Mouse (Mus musculus) heart, embryonic 11.5 days (tissue): Measurements from ENCODE around the gene Gm49325. TPM values are rescaled to one million over a fixed set of nuclear protein-coding genes. Genes with fewer than 3 reads are reported as not detected.

Source experiments
- ATAC-seq: fragments of 200-750 bp; cut with Nextera tagmentation; replicated peaks from 2 replicates; pipeline ENCODE4 v1.8.0; 2017; ENCODE audit warnings: moderate library complexity; ENCODE audit not compliant: insufficient number of reproducible peaks, low FRiP score, low TSS enrichment
- H3K27ac ChIP-seq: fragments of 300-500 bp; sonication (generic); 2 replicates; pipeline ENCODE4 v1.5.1; 2014; ENCODE audit warnings: mild to moderate bottlenecking, low read depth, low read length
- H3K27me3 ChIP-seq: fragments of 300-500 bp; sonication (generic); 2 replicates; pipeline ENCODE4 v1.6.1; 2014; ENCODE audit warnings: mild to moderate bottlenecking, low read length, mixed read lengths; ENCODE audit not compliant: control insufficient read depth, insufficient read depth
- H3K36me3 ChIP-seq: fragments of 300-500 bp; sonication (generic); 2 replicates; pipeline ENCODE4 v1.6.1; 2014; ENCODE audit warnings: mild to moderate bottlenecking, low read length, moderate library complexity, mixed read lengths; ENCODE audit not compliant: control insufficient read depth, insufficient read depth
- H3K4me1 ChIP-seq: fragments of 300-500 bp; sonication (generic); 2 replicates; pipeline ENCODE4 v1.6.1; 2014; ENCODE audit warnings: low read length; ENCODE audit not compliant: control insufficient read depth, insufficient read depth
- H3K4me2 ChIP-seq: fragments of 300-500 bp; sonication (generic); 2 replicates; pipeline ENCODE4 v1.6.1; 2014; ENCODE audit warnings: mild to moderate bottlenecking, moderate library complexity
- H3K4me3 ChIP-seq: fragments of 300-500 bp; sonication (generic); 2 replicates; pipeline ENCODE4 v1.5.1; 2014; ENCODE audit warnings: low read depth, low read length
- H3K9ac ChIP-seq: fragments of 300-500 bp; sonication (generic); 2 replicates; pipeline ENCODE4 v1.6.1; 2014; ENCODE audit warnings: mild to moderate bottlenecking, low read depth, low read length, moderate library complexity
- H3K9me3 ChIP-seq: fragments of 300-500 bp; sonication (generic); replicated peaks from 2 replicates; pipeline ENCODE4 v1.6.1; 2016; ENCODE audit warnings: low read length; ENCODE audit not compliant: control insufficient read depth
- WGBS: fragments of 180-500 bp; shearing (Covaris S2); extraction: QIAGEN DNeasy Blood & Tissue Kit; methylation state at CpG from one replicate; pipeline ENCODE4 v1.1.7; 2014; ENCODE audit not compliant: insufficient replicate concordance; 5-methylcytosine and 5-hydroxymethylcytosine counted together
- polyA plus RNA-seq: library from polyadenylated mRNA; unstranded; fragments of >200 nt; fragmentation: Nextera tagmentation; extraction: Ambion mirVana; gene quantifications from 2 replicates; pipeline ENCODE4 v1.2.1, GENCODE M21; 2014

The Gm49325 gene
- polyA plus RNA-seq, 1 experiment from 2014 or later: not detected

GRCm38 (mm10) chr10:77663949-77664665 is 58.1 kb downstream of the Gm49325 start:
- Histone ChIP-seq H3K27ac (no peak overlapping the region), H3K4me1 (no peaks in the 10 kb centered on the region), H3K9me3 (no peaks in the 10 kb centered on the region), H3K4me3 (no peak overlapping the region), H3K9ac (no peak overlapping the region), H3K4me2 (peak overlapping the region; percentile 50), H3K27me3 (peaks cover 16% of the 10 kb centered on the region), H3K36me3 (no peaks in the 10 kb centered on the region)
- no peak for ATAC-seq
- WGBS: 31% methylated on average over 43 of the region's 43 CpGs

GRCm38 (mm10) chr10:77666342-77666741 is 60.3 kb downstream of the Gm49325 start:
- no peaks in the 10 kb centered on the region for H3K36me3 ChIP-seq
- ATAC-seq: no peak
- 82% methylated on average over 8 of the region's 8 CpGs for WGBS
- H3K4me1 ChIP-seq: no peaks in the 10 kb centered on the region; the same call in 1 of the 2 replicates
- no peak overlapping the region for H3K27ac ChIP-seq
- H3K9ac ChIP-seq: no peak overlapping the region
- no peaks in the 10 kb centered on the region for H3K9me3 ChIP-seq
- no peak overlapping the region for H3K4me2 ChIP-seq
- H3K27me3 ChIP-seq: peaks cover 16% of the 10 kb centered on the region
- H3K4me3 ChIP-seq: no peak overlapping the region

- no peaks in the 10 kb centered on the region for H3K9me3 ChIP-seq
- no peak overlapping the region for H3K4me2 ChIP-seq
These were observed 61.4 kb downstream of the Gm49325 start for GRCm38 (mm10) chr10:77667402-77667801.

GRCm38 (mm10) chr10:77670710-77671109 is 64.7 kb downstream of the Gm49325 start:
- H3K4me1 ChIP-seq: no peaks in the 10 kb centered on the region; the same call in 1 of the 2 replicates
- H3K27ac ChIP-seq: peak overlapping the region; percentile 73

More at GRCm38 (mm10) chr10:77667402-77667801, 61.4 kb downstream of the Gm49325 start:
- 72% methylated on average over 4 of the region's 4 CpGs for WGBS
- no peaks in the 10 kb centered on the region; the same call in 1 of the 2 replicates for H3K4me1 ChIP-seq
- no peak for ATAC-seq
- no peak overlapping the region for H3K9ac ChIP-seq
- H3K4me3 ChIP-seq: no peak overlapping the region
- no peak overlapping the region for H3K27ac ChIP-seq
- H3K36me3 ChIP-seq: no peaks in the 10 kb centered on the region
- H3K27me3 ChIP-seq: peaks cover 16% of the 10 kb centered on the region

GRCm38 (mm10) chr10:77671519-77671918 is 65.5 kb downstream of the Gm49325 start:
- no peaks in the 10 kb centered on the region for H3K9me3 ChIP-seq
- H3K4me3 ChIP-seq: no peak overlapping the region
- no peaks in the 10 kb centered on the region for H3K36me3 ChIP-seq
- H3K9ac ChIP-seq: no peak overlapping the region
- ATAC-seq: peak; percentile 82
- peaks cover 19% of the 10 kb centered on the region for H3K27me3 ChIP-seq
- H3K4me1 ChIP-seq: no peaks in the 10 kb centered on the region; the same call in 1 of the 2 replicates
- 15% methylated on average over 4 of the region's 4 CpGs for WGBS
- H3K27ac ChIP-seq: peak overlapping the region; percentile 73
- H3K4me2 ChIP-seq: no peak overlapping the region

More at GRCm38 (mm10) chr10:77670710-77671109, 64.7 kb downstream of the Gm49325 start:
- Histone ChIP-seq H3K27me3 (peaks cover 11% of the 10 kb centered on the region), H3K4me2 (no peak overlapping the region), H3K9ac (no peak overlapping the region), H3K36me3 (no peaks in the 10 kb centered on the region), H3K4me3 (no peak overlapping the region), H3K9me3 (no peaks in the 10 kb centered on the region)
- WGBS: 83% methylated on average over 4 of the region's 4 CpGs
- ATAC-seq: no peak

- Histone ChIP-seq H3K9ac (no peak overlapping the region), H3K4me2 (no peak overlapping the region), H3K27me3 (peaks cover 40% of the 10 kb centered on the region), H3K9me3 (no peaks in the 10 kb centered on the region), H3K36me3 (no peaks in the 10 kb centered on the region), H3K27ac (no peak overlapping the region), H3K4me3 (no peak overlapping the region), H3K4me1 (peaks cover 5% of the 10 kb centered on the region)
- ATAC-seq: no peak
- 52% methylated on average over 13 of the region's 13 CpGs for WGBS
These were observed 67.8 kb downstream of the Gm49325 start for GRCm38 (mm10) chr10:77673765-77674164.

- WGBS: under 1% methylated on average over 35 of the region's 35 CpGs
- Histone ChIP-seq H3K36me3 (no peaks in the 10 kb centered on the region), H3K4me3 (peak overlapping the region; percentile 33), H3K27ac (no peak overlapping the region), H3K9me3 (no peaks in the 10 kb centered on the region), H3K4me1 (peaks cover 5% of the 10 kb centered on the region), H3K9ac (no peak overlapping the region), H3K27me3 (peaks cover 45% of the 10 kb centered on the region), H3K4me2 (peak overlapping the region; percentile 66)
- ATAC-seq: no peak
These were observed 71.6 kb downstream of the Gm49325 start for GRCm38 (mm10) chr10:77677562-77677961.

GRCm38 (mm10) chr10:77682994-77683393 is 77.0 kb downstream of the Gm49325 start:
- Histone ChIP-seq H3K36me3 (no peaks in the 10 kb centered on the region), H3K9ac (no peak overlapping the region), H3K4me1 (no peaks in the 10 kb centered on the region; the same call in none of the 2 replicates), H3K4me2 (no peak overlapping the region), H3K9me3 (no peaks in the 10 kb centered on the region), H3K27me3 (peaks cover 56% of the 10 kb centered on the region), H3K4me3 (no peak overlapping the region), H3K27ac (no peak overlapping the region)
- 72% methylated on average over 7 of the region's 7 CpGs for WGBS
- no peak for ATAC-seq

GRCm38 (mm10) chr10:77684181-77684580 is 78.2 kb downstream of the Gm49325 start:
- Histone ChIP-seq H3K9ac (no peak overlapping the region), H3K9me3 (no peaks in the 10 kb centered on the region), H3K27ac (no peak overlapping the region), H3K36me3 (no peaks in the 10 kb centered on the region), H3K27me3 (peaks cover 58% of the 10 kb centered on the region), H3K4me3 (no peak overlapping the region), H3K4me2 (no peak overlapping the region), H3K4me1 (no peaks in the 10 kb centered on the region; the same call in 1 of the 2 replicates)
- 35% methylated on average over 8 of the region's 8 CpGs for WGBS
- no peak for ATAC-seq
